ENCODE assay signal across 9 mouse cellular contexts in the genomic region with DNA sequence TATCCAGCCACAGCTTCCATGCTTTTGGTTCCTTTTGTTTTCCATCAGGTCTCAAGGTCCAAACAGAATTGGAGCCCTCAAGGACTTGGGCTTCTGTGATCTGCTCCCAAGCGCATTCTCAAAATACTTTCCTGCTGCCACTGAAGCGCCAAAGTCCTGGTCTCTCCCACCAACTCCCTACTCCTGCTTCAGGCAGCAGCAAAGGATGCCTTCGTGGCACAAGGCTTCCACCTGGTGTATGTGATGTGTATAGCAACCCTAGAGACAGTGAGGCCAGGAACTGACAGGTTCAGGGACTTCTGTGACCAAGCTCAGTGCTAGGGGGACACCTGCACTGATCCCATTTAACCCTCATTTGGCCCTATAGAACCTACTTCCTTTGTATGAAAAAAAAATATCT. TPM values are rescaled to one million over a fixed set of nuclear protein-coding genes. Genes with fewer than 3 reads are reported as not detected.
DNase-seq lines count a peak whose midpoint lies in the region; ATAC-seq and TF ChIP-seq lines count a peak whose summit lies in the region.
"Had no signal": no experiment of that assay in that cellular context is flagged by ENCODE, and none has a peak within 500 bp of the region (broad histone marks: within the 10 kb centered on the region; RNA-seq: fewer than 3 reads in every experiment).

No protein-coding gene starts in this region.

- H3K4me3 ChIP-seq in intestine, postnatal 0 days (ENCODE audit: low read depth, low read length), result no peak overlapping the region
- H3K4me3 ChIP-seq in intestine, embryonic 16.5 days (ENCODE audit: low read length), result no peak overlapping the region
- H3K4me3 ChIP-seq in hindbrain, embryonic 14.5 days (replicated peaks; ENCODE audit: low read length), result no peak overlapping the region
- H3K4me3 ChIP-seq in liver, postnatal 0 days (ENCODE audit: low read depth, low read length), result no peak overlapping the region
- H3K4me3 ChIP-seq: limb, embryonic 12.5 days had no signal

- ATAC-seq in intestine, postnatal 0 days, result no peak
- ATAC-seq in intestine, embryonic 16.5 days, result no peak
- ATAC-seq in hindbrain, embryonic 14.5 days (ENCODE audit: low FRiP score), result peak; percentile 56; the same call in 1 of the 2 replicates
- ATAC-seq in liver, postnatal 0 days, result no peak

- no peaks in the 10 kb centered on the region for H3K4me1 ChIP-seq in intestine, postnatal 0 days (replicated peaks; ENCODE audit: control insufficient read depth, insufficient read depth, low read length)
- H3K4me1 ChIP-seq in intestine, embryonic 16.5 days (ENCODE audit: control insufficient read depth, insufficient read depth, low read length), result no peaks in the 10 kb centered on the region
- H3K4me1 ChIP-seq in hindbrain, embryonic 14.5 days (replicated peaks; ENCODE audit: control insufficient read depth, insufficient read depth, low read length), result peaks cover 9% of the 10 kb centered on the region; the same call in 1 of the 2 replicates
- no peaks in the 10 kb centered on the region for H3K4me1 ChIP-seq in liver, postnatal 0 days (ENCODE audit: insufficient read depth)
- H3K4me1 ChIP-seq: limb, embryonic 12.5 days had no signal

- H3K27me3 ChIP-seq in intestine, postnatal 0 days (replicated peaks; ENCODE audit: control insufficient read depth, insufficient read depth, low read length), result no peaks in the 10 kb centered on the region
- H3K27me3 ChIP-seq in intestine, embryonic 16.5 days (replicated peaks; ENCODE audit: control insufficient read depth, insufficient read depth, low read length), result no peaks in the 10 kb centered on the region
- H3K27me3 ChIP-seq in hindbrain, embryonic 14.5 days (ENCODE audit: control insufficient read depth, insufficient read depth, low read length), result no peaks in the 10 kb centered on the region
- H3K27me3 ChIP-seq in liver, postnatal 0 days (ENCODE audit: insufficient read depth, low read length), result no peaks in the 10 kb centered on the region

- no peak overlapping the region for H3K9ac ChIP-seq in intestine, postnatal 0 days (ENCODE audit: low read depth, low read length)
- H3K9ac ChIP-seq in intestine, embryonic 16.5 days (ENCODE audit: low read depth, low read length), result no peak overlapping the region
- no peak overlapping the region for H3K9ac ChIP-seq in hindbrain, embryonic 14.5 days
- H3K9ac ChIP-seq in liver, postnatal 0 days (replicated peaks), result no peak overlapping the region
- H3K9ac ChIP-seq: limb, embryonic 12.5 days had no signal

- no peaks in the 10 kb centered on the region for H3K9me3 ChIP-seq in intestine, postnatal 0 days (ENCODE audit: control insufficient read depth)
- H3K9me3 ChIP-seq in intestine, embryonic 16.5 days (ENCODE audit: control insufficient read depth, low read length), result no peaks in the 10 kb centered on the region
- no peaks in the 10 kb centered on the region for H3K9me3 ChIP-seq in hindbrain, embryonic 14.5 days (ENCODE audit: control insufficient read depth, low read length)
- H3K9me3 ChIP-seq in liver, postnatal 0 days (ENCODE audit: low read length), result no peaks in the 10 kb centered on the region
- H3K9me3 ChIP-seq: limb, embryonic 12.5 days had no signal

- H3K4me2 ChIP-seq in intestine, postnatal 0 days (replicated peaks; ENCODE audit: low read depth), result no peak overlapping the region
- H3K4me2 ChIP-seq in intestine, embryonic 16.5 days (ENCODE audit: low read depth, low read length), result no peak overlapping the region
- no peak overlapping the region for H3K4me2 ChIP-seq in hindbrain, embryonic 14.5 days (replicated peaks)
- H3K4me2 ChIP-seq in liver, postnatal 0 days (ENCODE audit: low read depth, low read length), result no peak overlapping the region
- H3K4me2 ChIP-seq: limb, embryonic 12.5 days had no signal

- H3K36me3 ChIP-seq in intestine, postnatal 0 days (ENCODE audit: control insufficient read depth, insufficient read depth), result no peaks in the 10 kb centered on the region
- H3K36me3 ChIP-seq in intestine, embryonic 16.5 days (ENCODE audit: control insufficient read depth, insufficient read depth, low read length), result no peaks in the 10 kb centered on the region
- H3K36me3 ChIP-seq in hindbrain, embryonic 14.5 days (replicated peaks; ENCODE audit: control insufficient read depth, insufficient read depth), result no peaks in the 10 kb centered on the region
- H3K36me3 ChIP-seq in liver, postnatal 0 days (replicated peaks; ENCODE audit: insufficient read depth, low read length), result no peaks in the 10 kb centered on the region
- H3K36me3 ChIP-seq: limb, embryonic 12.5 days had no signal

- peak; percentile 46 for DNase-seq in NIH3T3 (ENCODE audit: low read depth)
- peak; percentile 82 to 83 for DNase-seq in cerebellum, postnatal 14 days
- peak; percentile 79 for DNase-seq in hindbrain, embryonic 14.5 days (ENCODE audit: low spot score)
- DNase-seq in liver, postnatal 0 days, result no peak
- DNase-seq in right cerebral cortex, adult 2 months (ENCODE audit: low spot score in 2 of 2), result peak; percentile 74 to 77
- DNase-seq in spleen, adult 12 weeks (ENCODE audit: low spot score), result no peak

- TF ChIP-seq EP300 in liver, postnatal 0 days (IDR thresholded peaks at IDR 0.05; ENCODE audit: low read depth), result no peak

- no peak overlapping the region for H3K27ac ChIP-seq in intestine, postnatal 0 days (ENCODE audit: low read depth, low read length)
- no peak overlapping the region for H3K27ac ChIP-seq in intestine, embryonic 16.5 days (ENCODE audit: low read length)
- H3K27ac ChIP-seq in hindbrain, embryonic 14.5 days, result no peak overlapping the region
- H3K27ac ChIP-seq in liver, postnatal 0 days (ENCODE audit: low read depth), result no peak overlapping the region
- H3K27ac ChIP-seq: limb, embryonic 12.5 days had no signal

- 11% methylated on average over 3 of the region's 3 CpGs for WGBS in intestine, postnatal 0 days
- WGBS in intestine, embryonic 16.5 days, result 16% methylated on average over 3 of the region's 3 CpGs
- WGBS in hindbrain, embryonic 14.5 days, result 20% methylated on average over 3 of the region's 3 CpGs
- WGBS in liver, postnatal 0 days (ENCODE audit: insufficient replicate concordance), result 25% methylated on average over 3 of the region's 3 CpGs

- TF ChIP-seq CTCF in intestine, postnatal 0 days (IDR thresholded peaks at IDR 0.05; ENCODE audit: low read depth), result peak; percentile 92
- TF ChIP-seq CTCF in liver, postnatal 0 days (IDR thresholded peaks at IDR 0.05; ENCODE audit: low read depth), result peak; percentile 73

RNA-seq across cellular contexts. Expression of a gene that starts 54.0 kb away (rescaled TPM):
- 0.46 TPM in 2 replicates for polyA plus RNA-seq in intestine, postnatal 0 days (2015; fragmentation: Nextera tagmentation; extraction: Ambion mirVana)
- polyA plus RNA-seq in intestine, embryonic 16.5 days (2015; fragmentation: Nextera tagmentation; extraction: Ambion mirVana), result 1.1 and 1.2 TPM in 2 replicates
- polyA plus RNA-seq in hindbrain, embryonic 14.5 days (2014; fragmentation: Nextera tagmentation; extraction: Ambion mirVana), result 0.47 and 0.85 TPM in 2 replicates
- polyA plus RNA-seq in liver, postnatal 0 days (2015; fragmentation: Nextera tagmentation; extraction: Ambion mirVana), result not detected in 2 replicates

Comparison
In these comparisons a context has a peak if more than half of its experiments do, and no peak if none do; other contexts are left out.
1. DNase-seq: peak in NIH3T3 (single experiment), cerebellum, postnatal 14 days (2 of 2), hindbrain, embryonic 14.5 days (single experiment) and right cerebral cortex, adult 2 months (2 of 2); none in liver, postnatal 0 days (single experiment) and spleen, adult 12 weeks (single experiment).